Mouse (Mus musculus) E14TG2a.4 (cell line): ENCODE data around the gene Gadd45b.

Source experiments
- H3K27me3 ChIP-seq: 2 replicates; pipeline ENCODE4 v1.6.1; 2014; ENCODE audit warnings: low read length, control low read depth; ENCODE audit not compliant: insufficient read depth
- H3K36me3 ChIP-seq: 2 replicates; pipeline ENCODE4 v1.6.1; 2014; ENCODE audit warnings: low read length, control low read depth; ENCODE audit not compliant: insufficient read depth
- H3K4me1 ChIP-seq: replicated peaks from 2 replicates; pipeline ENCODE4 v1.6.1; 2014; ENCODE audit warnings: low read depth, low read length, control low read depth
- H3K4me3 ChIP-seq: replicated peaks from 2 replicates; pipeline ENCODE4 v1.5.1; 2014; ENCODE audit warnings: mild to moderate bottlenecking, low read length
- H3K9me3 ChIP-seq: 2 replicates; pipeline ENCODE4 v1.6.1; 2014; ENCODE audit warnings: low read length, control low read depth
- CTCF ChIP-seq: conservative IDR thresholded peaks from 2 replicates; pipeline ENCODE4 v1.5.1; 2014; ENCODE audit warnings: low read length
- NANOG ChIP-seq: IDR thresholded peaks from 2 replicates; pipeline ENCODE4 v1.6.1; 2014; ENCODE audit warnings: borderline replicate concordance, low read length, mixed read lengths
- POU5F1 ChIP-seq: IDR thresholded peaks from 2 replicates; pipeline ENCODE4 v1.6.1; 2014; ENCODE audit warnings: low read length, borderline replicate concordance

The Gadd45b gene

GRCm38 (mm10) chr10:80929299-80930226, at the start of gene Gadd45b:
Gene Gadd45b, plus strand, starts transcription at chr10:80930073.
- no peaks in the 10 kb centered on the region for H3K9me3 ChIP-seq
- TF ChIP-seq NANOG (no peak), CTCF (no peak), POU5F1 (no peak)

GRCm38 (mm10) chr10:80880131-80880641, 49.7 kb upstream of the Gadd45b start:
- no peaks in the 10 kb centered on the region for H3K9me3 ChIP-seq
- TF ChIP-seq NANOG (no peak), POU5F1 (no peak), CTCF (peak; percentile 87)
- peaks cover 31% of the 10 kb centered on the region for H3K4me1 ChIP-seq
- H3K36me3 ChIP-seq: no peaks in the 10 kb centered on the region
- H3K4me3 ChIP-seq: no peak overlapping the region
- peaks cover 17% of the 10 kb centered on the region for H3K27me3 ChIP-seq

More at GRCm38 (mm10) chr10:80929299-80930226, at the start of gene Gadd45b:
- H3K27me3 ChIP-seq: peaks cover 42% of the 10 kb centered on the region
- peaks cover 93% of the 10 kb centered on the region for H3K4me1 ChIP-seq
- peak within 1 kb of the TSS; percentile 90 for H3K4me3 ChIP-seq
- peaks cover 8% of the 10 kb centered on the region for H3K36me3 ChIP-seq

GRCm38 (mm10) chr10:80880901-80881300, 49.0 kb upstream of the Gadd45b start:
- no peaks in the 10 kb centered on the region for H3K36me3 ChIP-seq
- peaks cover 23% of the 10 kb centered on the region for H3K27me3 ChIP-seq
- peaks cover 31% of the 10 kb centered on the region for H3K4me1 ChIP-seq
- H3K9me3 ChIP-seq: no peaks in the 10 kb centered on the region
- no peak for TF ChIP-seq NANOG
- peak; percentile 34 for TF ChIP-seq CTCF
- no peak overlapping the region for H3K4me3 ChIP-seq

- Histone ChIP-seq H3K9me3 (no peaks in the 10 kb centered on the region), H3K36me3 (no peaks in the 10 kb centered on the region), H3K4me1 (peaks cover 29% of the 10 kb centered on the region), H3K27me3 (peaks cover 25% of the 10 kb centered on the region), H3K4me3 (no peak overlapping the region)
- TF ChIP-seq NANOG (no peak), CTCF (peak; percentile 92)
Measured at GRCm38 (mm10) chr10:80881301-80881700, 48.6 kb upstream of the Gadd45b start.

GRCm38 (mm10) chr10:80887181-80887580, 42.7 kb upstream of the Gadd45b start:
- no peak for TF ChIP-seq NANOG
- peaks cover 65% of the 10 kb centered on the region for H3K27me3 ChIP-seq
- H3K9me3 ChIP-seq: peaks cover 2% of the 10 kb centered on the region; the same call in 1 of the 2 replicates
- H3K36me3 ChIP-seq: no peaks in the 10 kb centered on the region
- H3K4me1 ChIP-seq: peaks cover 27% of the 10 kb centered on the region
- no peak overlapping the region for H3K4me3 ChIP-seq

GRCm38 (mm10) chr10:80895100-80895499, 34.8 kb upstream of the Gadd45b start:
- Histone ChIP-seq H3K4me1 (peaks cover 59% of the 10 kb centered on the region), H3K4me3 (no peak overlapping the region), H3K36me3 (peaks cover 22% of the 10 kb centered on the region), H3K9me3 (peaks cover 9% of the 10 kb centered on the region), H3K27me3 (peaks cover 10% of the 10 kb centered on the region)
- no peak for TF ChIP-seq NANOG
- TF ChIP-seq CTCF: no peak
- no peak for TF ChIP-seq POU5F1

- H3K4me1 ChIP-seq: peaks cover 54% of the 10 kb centered on the region
- H3K9me3 ChIP-seq: peaks cover 9% of the 10 kb centered on the region
- H3K27me3 ChIP-seq: peaks cover 4% of the 10 kb centered on the region
- peaks cover 22% of the 10 kb centered on the region for H3K36me3 ChIP-seq
- no peak overlapping the region for H3K4me3 ChIP-seq
- TF ChIP-seq CTCF: no peak
- TF ChIP-seq POU5F1: no peak
Measured at GRCm38 (mm10) chr10:80895697-80896096, 34.2 kb upstream of the Gadd45b start.

- peaks cover 9% of the 10 kb centered on the region for H3K9me3 ChIP-seq
- H3K4me3 ChIP-seq: peak overlapping the region; percentile 98
- no peaks in the 10 kb centered on the region; the same call in 1 of the 2 replicates for H3K27me3 ChIP-seq
- TF ChIP-seq NANOG (no peak), CTCF (no peak), POU5F1 (no peak)
- H3K36me3 ChIP-seq: peaks cover 29% of the 10 kb centered on the region
- H3K4me1 ChIP-seq: peaks cover 57% of the 10 kb centered on the region
Measured at GRCm38 (mm10) chr10:80896581-80897485, 33.0 kb upstream of the Gadd45b start.

GRCm38 (mm10) chr10:80897861-80898510, 31.9 kb upstream of the Gadd45b start:
- Histone ChIP-seq H3K4me1 (peaks cover 62% of the 10 kb centered on the region), H3K36me3 (peaks cover 41% of the 10 kb centered on the region), H3K4me3 (peak overlapping the region; percentile 98), H3K27me3 (no peaks in the 10 kb centered on the region; the same call in 1 of the 2 replicates), H3K9me3 (no peaks in the 10 kb centered on the region)
- TF ChIP-seq CTCF (no peak), NANOG (no peak), POU5F1 (no peak)
